Mouse (Mus musculus): Measurements from ENCODE around the gene Adssl1.

DNA sequence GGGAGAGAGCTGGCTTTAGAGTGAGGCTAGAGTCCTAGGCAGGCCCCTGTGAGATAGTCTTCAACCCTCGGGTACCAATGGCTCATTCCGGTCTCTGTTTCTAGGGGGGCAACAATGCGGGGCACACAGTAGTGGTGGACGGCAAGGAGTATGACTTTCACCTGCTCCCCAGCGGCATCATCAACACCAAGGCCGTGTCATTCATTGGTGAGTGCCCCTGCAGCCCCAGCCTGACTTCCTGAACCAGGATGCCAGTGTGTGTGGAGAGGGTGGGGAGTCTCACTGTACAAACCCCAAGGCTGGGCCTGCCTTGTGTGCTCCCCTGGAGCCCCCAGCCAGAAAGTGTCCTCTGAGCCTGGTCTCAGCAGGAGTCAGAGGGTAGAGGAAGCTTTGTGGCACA, 8.4 kb downstream of the Adssl1 start:
- no peak for TF ChIP-seq GATA1 (IDR thresholded peaks at IDR 0.05; ENCODE audit: borderline replicate concordance, low read length)
- TF ChIP-seq CTCF (IDR thresholded peaks at IDR 0.05; ENCODE audit: low read depth, low read length), result no peak
- no peak for TF ChIP-seq TAL1 (conservative IDR thresholded peaks at IDR 0.05; ENCODE audit: low read depth, low read length)
- TF ChIP-seq POLR2AphosphoS5 (IDR thresholded peaks at IDR 0.05; ENCODE audit: insufficient replicate concordance, low read depth, low read length), result no peak

Measured in G1E (cell line).